Comparison of ENCODE assay signal across 16 mouse cellular contexts in the genomic region with DNA sequence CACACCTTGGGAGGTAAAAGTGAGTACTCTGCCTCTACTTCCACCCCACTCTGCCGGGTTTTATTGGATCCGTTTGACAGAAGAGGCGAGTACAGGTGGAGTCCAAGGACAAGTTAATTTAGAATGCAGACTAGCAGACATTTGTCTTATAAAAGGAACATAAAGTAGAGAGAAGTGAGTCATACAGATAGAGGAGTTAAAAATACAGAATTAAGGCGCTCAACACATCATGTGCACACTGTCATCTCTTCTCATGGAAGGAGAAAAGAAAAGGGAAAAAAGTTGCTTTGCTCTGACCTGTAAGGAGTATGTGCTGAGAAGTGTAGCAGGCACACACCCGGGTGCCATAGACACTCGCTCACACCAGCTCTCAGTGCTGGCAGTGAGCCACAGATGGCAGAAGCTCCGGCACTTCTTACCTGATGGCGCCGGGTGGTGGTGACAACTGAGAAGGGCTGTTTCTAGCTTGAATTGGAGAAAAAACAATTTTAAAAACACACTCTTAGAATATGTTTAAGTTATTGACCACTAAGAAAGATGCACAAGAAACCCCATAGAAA.
DNase-seq lines count a peak whose midpoint lies in the region; ATAC-seq and TF ChIP-seq lines count a peak whose summit lies in the region.
"Had no signal": no experiment of that assay in that cellular context is flagged by ENCODE, and none has a peak within 500 bp of the region (broad histone marks: within the 10 kb centered on the region; RNA-seq: fewer than 3 reads in every experiment).

No protein-coding gene starts in this region.

- peak; percentile 4 for DNase-seq in adrenal gland, postnatal 25 days
- DNase-seq in adrenal gland, postnatal 14 days = no peak
- DNase-seq in heart, postnatal 14 days = peak; percentile 9 to 16
- DNase-seq in heart, adult 11 months = no peak
- DNase-seq in cerebellum, adult 2 months = peak; percentile 82 to 87
- peak; percentile 29 for DNase-seq in forebrain, postnatal 0 days
- DNase-seq in midbrain, embryonic 14.5 days = no peak
- DNase-seq: adrenal gland, adult 8-10 months; gastrocnemius, postnatal 10 days; lung, postnatal 14 days had no signal

- H3K4me2 ChIP-seq in forebrain, postnatal 0 days (ENCODE audit: low read depth) = no peak overlapping the region
- H3K4me2 ChIP-seq in hindbrain, embryonic 16.5 days (ENCODE audit: low read length) = no peak overlapping the region
- no peak overlapping the region for H3K4me2 ChIP-seq in midbrain, embryonic 14.5 days (ENCODE audit: low read length)
- H3K4me2 ChIP-seq: heart, embryonic 12.5 days; midbrain, embryonic 11.5 days had no signal

- H3K4me1 ChIP-seq in cerebellum, adult 2 months (ENCODE audit: control insufficient read depth, insufficient read depth, low read length) = no peaks in the 10 kb centered on the region; the same call in 1 of the 2 replicates
- H3K4me1 ChIP-seq in forebrain, postnatal 0 days (ENCODE audit: insufficient read depth) = no peaks in the 10 kb centered on the region
- H3K4me1 ChIP-seq in hindbrain, embryonic 16.5 days (ENCODE audit: control insufficient read depth, insufficient read depth, low read depth, low read length) = no peaks in the 10 kb centered on the region
- no peaks in the 10 kb centered on the region for H3K4me1 ChIP-seq in midbrain, embryonic 14.5 days (ENCODE audit: control insufficient read depth, insufficient read depth, low read length)
- H3K4me1 ChIP-seq: heart, embryonic 12.5 days; hindbrain, embryonic 10.5 days had no signal

- H3K27ac ChIP-seq in cerebellum, adult 2 months (ENCODE audit: insufficient read depth, low read length) = no peak overlapping the region
- H3K27ac ChIP-seq in forebrain, postnatal 0 days (ENCODE audit: low read depth, low read length) = no peak overlapping the region
- no peak overlapping the region for H3K27ac ChIP-seq in hindbrain, embryonic 16.5 days (ENCODE audit: low read depth, low read length)
- H3K27ac ChIP-seq in midbrain, embryonic 14.5 days (replicated peaks; ENCODE audit: low read depth, low read length) = no peak overlapping the region
- H3K27ac ChIP-seq: hindbrain, embryonic 10.5 days; layer of hippocampus, adult 2 months had no signal

- H3K36me3 ChIP-seq in forebrain, postnatal 0 days (ENCODE audit: insufficient read depth) = no peaks in the 10 kb centered on the region
- no peaks in the 10 kb centered on the region for H3K36me3 ChIP-seq in hindbrain, embryonic 16.5 days (ENCODE audit: control insufficient read depth, insufficient read depth, low read length)
- no peaks in the 10 kb centered on the region for H3K36me3 ChIP-seq in midbrain, embryonic 14.5 days (ENCODE audit: control insufficient read depth, insufficient read depth, low read length)
- H3K36me3 ChIP-seq: heart, embryonic 12.5 days; hindbrain, embryonic 10.5 days had no signal

- intact Hi-C loops in heart, postnatal 14 days (cut with DNase I) = no loop called here

- no peak for ATAC-seq in forebrain, postnatal 0 days
- no peak for ATAC-seq in hindbrain, embryonic 16.5 days
- ATAC-seq in midbrain, embryonic 14.5 days (ENCODE audit: low FRiP score, low TSS enrichment) = no peak

- H3K9me3 ChIP-seq in forebrain, postnatal 0 days (ENCODE audit: low read length) = no peaks in the 10 kb centered on the region
- H3K9me3 ChIP-seq in hindbrain, embryonic 16.5 days (ENCODE audit: control insufficient read depth, low read length) = no peaks in the 10 kb centered on the region
- no peaks in the 10 kb centered on the region for H3K9me3 ChIP-seq in midbrain, embryonic 14.5 days (ENCODE audit: control insufficient read depth, low read length)
- H3K9me3 ChIP-seq: heart, embryonic 12.5 days; hindbrain, embryonic 10.5 days had no signal

- peak; percentile 15; the same call in 1 of the 2 replicates for TF ChIP-seq CTCF in cerebellum, adult 2 months (IDR thresholded peaks at IDR 0.05; ENCODE audit: borderline replicate concordance, insufficient read depth, low read depth, low read length)
- no peak for TF ChIP-seq CTCF in forebrain, postnatal 0 days (IDR thresholded peaks at IDR 0.05; ENCODE audit: low read depth)

- H3K9ac ChIP-seq in forebrain, postnatal 0 days = no peak overlapping the region
- H3K9ac ChIP-seq in hindbrain, embryonic 16.5 days (ENCODE audit: low read depth, low read length) = no peak overlapping the region
- H3K9ac ChIP-seq in midbrain, embryonic 14.5 days (replicated peaks; ENCODE audit: low read length) = no peak overlapping the region
- H3K9ac ChIP-seq: heart, embryonic 12.5 days had no signal

- H3K27me3 ChIP-seq in cerebellum, adult 2 months (ENCODE audit: control insufficient read depth, insufficient read depth, low read length) = no peaks in the 10 kb centered on the region
- H3K27me3 ChIP-seq in forebrain, postnatal 0 days (ENCODE audit: insufficient read depth, low read length) = no peaks in the 10 kb centered on the region
- H3K27me3 ChIP-seq in hindbrain, embryonic 16.5 days (replicated peaks; ENCODE audit: control insufficient read depth, insufficient read depth, low read length) = no peaks in the 10 kb centered on the region
- no peaks in the 10 kb centered on the region for H3K27me3 ChIP-seq in midbrain, embryonic 14.5 days (ENCODE audit: control insufficient read depth, insufficient read depth, low read length)
- H3K27me3 ChIP-seq: heart, embryonic 12.5 days had no signal

- no peak for TF ChIP-seq POLR2A in cerebellum, adult 2 months (IDR thresholded peaks at IDR 0.05; ENCODE audit: borderline replicate concordance, insufficient read depth, low read length)

- H3K4me3 ChIP-seq in cerebellum, adult 2 months (replicated peaks; ENCODE audit: insufficient read depth, low read depth, low read length) = no peak overlapping the region
- no peak overlapping the region for H3K4me3 ChIP-seq in forebrain, postnatal 0 days (ENCODE audit: low read depth, low read length)
- no peak overlapping the region for H3K4me3 ChIP-seq in hindbrain, embryonic 16.5 days (ENCODE audit: low read length)
- H3K4me3 ChIP-seq in midbrain, embryonic 14.5 days (replicated peaks; ENCODE audit: low read depth, low read length) = no peak overlapping the region
- H3K4me3 ChIP-seq: heart, embryonic 12.5 days; hindbrain, embryonic 10.5 days; layer of hippocampus, adult 2 months; myocyte had no signal

- whole genome bisulfite sequencing in cerebellum, adult 2 months = 31% methylated on average over 9 of the region's 9 CpGs
- 70% methylated on average over 9 of the region's 9 CpGs for WGBS in forebrain, postnatal 0 days
- WGBS in hindbrain, embryonic 16.5 days = 78% methylated on average over 9 of the region's 9 CpGs
- WGBS in midbrain, embryonic 14.5 days = 90% methylated on average over 9 of the region's 9 CpGs

Comparison
In these comparisons a context has a peak if more than half of its experiments do, and no peak if none do; other contexts are left out.
1. DNase-seq: peak in adrenal gland, postnatal 25 days (single experiment), heart, postnatal 14 days (2 of 2), cerebellum, adult 2 months (2 of 2) and forebrain, postnatal 0 days (single experiment); none in adrenal gland, postnatal 14 days (single experiment), heart, adult 11 months (single experiment) and midbrain, embryonic 14.5 days (single experiment).